Mouse (Mus musculus): Measurements from ENCODE around the gene Fsip2.

Gene Fsip2

DNA sequence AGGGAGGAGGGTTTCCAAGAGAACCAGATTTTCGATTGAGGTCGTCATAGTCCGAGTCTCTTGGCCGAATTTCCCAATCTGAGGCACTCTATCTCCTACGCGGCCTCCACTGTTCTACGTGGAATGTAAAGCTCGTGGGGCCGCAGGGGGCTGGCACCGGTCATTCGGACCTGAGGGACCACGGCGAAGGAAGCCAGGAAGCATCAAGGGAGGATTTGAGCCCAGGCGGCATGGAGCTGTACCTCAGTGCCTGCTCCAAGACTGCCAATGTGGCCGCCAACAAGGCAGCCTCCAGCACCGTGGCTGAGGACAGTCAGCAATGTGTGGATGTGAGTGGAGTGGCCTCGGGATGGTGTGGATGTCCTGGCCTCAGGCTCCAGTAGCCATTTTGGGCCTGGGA is at the start of gene Fsip2:
Fsip2 (plus strand) TSS at position 163 of the 400 bp plus-strand sequence.
- no peak for DNase-seq

DNA sequence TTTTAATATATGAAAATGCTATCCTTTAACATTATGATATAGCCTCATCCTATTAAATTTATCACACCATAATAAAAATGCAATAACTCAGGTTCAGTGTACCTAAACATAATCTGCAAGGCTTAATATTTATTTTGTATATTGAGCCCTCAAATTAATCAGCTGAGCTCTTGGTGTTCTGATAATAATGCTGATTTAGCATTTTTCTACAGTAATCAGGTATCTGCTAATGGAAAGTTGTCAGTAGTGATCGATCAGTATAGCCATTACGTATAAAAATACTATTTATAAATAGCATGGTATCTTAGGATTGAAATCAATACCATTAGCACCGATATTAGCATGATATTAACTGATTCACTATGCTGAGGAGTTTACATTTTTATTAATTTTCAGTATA is 20.0 kb downstream of the Fsip2 start:
- no peak for DNase-seq

DNA sequence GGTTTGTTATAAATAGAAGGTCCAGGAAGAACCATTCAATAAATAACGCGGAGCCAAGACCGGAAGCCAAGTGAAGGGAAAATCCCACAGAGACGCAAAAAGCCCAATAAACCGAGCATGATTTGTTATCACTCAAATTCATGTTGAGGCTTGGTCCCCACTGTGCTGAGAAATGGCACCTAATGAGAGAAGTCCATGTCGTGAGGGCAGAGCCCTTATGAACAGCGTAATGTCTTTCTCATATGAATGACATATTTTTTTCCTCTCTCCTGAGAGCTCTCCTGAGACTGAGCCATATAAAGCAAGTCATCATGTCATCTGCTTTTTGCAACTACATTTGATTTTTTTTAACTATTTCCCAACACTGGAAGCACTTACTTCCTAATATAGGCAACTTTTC is 82.4 kb downstream of the Fsip2 start:
- DNase-seq = no peak

DNA sequence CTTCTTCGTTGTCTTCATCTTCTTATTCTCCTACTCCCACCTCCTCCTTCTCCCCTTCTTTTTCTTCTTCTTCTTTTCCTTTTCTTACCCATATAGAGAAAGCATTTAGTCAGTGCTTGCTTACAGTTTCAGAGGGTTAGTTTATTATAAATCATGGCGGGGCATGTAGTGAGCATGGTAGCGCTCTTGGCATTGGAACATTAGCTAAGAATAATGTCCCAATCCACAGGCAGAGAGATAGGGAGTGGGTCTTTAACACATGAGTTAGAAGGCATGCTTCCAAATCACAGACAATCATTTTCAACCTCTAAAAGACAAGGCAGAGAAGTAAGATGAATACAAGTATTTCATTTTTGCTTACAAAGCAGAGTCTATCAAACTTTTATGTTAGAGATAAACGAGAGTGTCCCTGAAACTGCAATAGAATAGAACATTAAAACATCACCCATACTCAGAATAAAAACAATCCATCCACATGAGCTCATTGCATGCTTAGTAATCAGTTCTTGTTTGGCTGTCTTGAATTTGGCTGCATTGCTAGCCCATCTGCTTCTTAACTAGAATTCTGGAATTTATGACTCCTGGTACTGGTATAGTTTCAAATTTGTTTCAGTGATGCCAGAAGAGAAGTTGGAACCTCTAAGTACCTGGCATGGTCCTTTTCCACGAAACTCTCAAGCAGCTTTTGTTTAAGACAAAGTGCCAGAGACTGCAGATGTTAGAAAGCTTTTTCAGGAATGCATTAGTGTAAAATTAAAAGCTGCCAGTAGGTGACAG is 109.7 kb downstream of the Fsip2 start:
- DNase-seq = no peak

All from cerebellum, adult 9-10 months (tissue).